Mouse (Mus musculus) heart, adult 2 months (tissue): ENCODE data around the gene Hoxa10.

Experiments
- CTCF ChIP-seq: fragments of 200-600 bp; IDR thresholded peaks from 2 replicates; pipeline ENCODE4 v1.8.1; 2022; ENCODE audit warnings: antibody characterized with exemption, mild to moderate bottlenecking, moderate library complexity
- EP300 ChIP-seq: fragments of 200-500 bp; IDR thresholded peaks from 2 replicates; pipeline ENCODE4 v1.6.1; 2011; ENCODE audit warnings: low read depth, low read length, control low read depth; ENCODE audit not compliant: insufficient read depth
- POLR2A ChIP-seq: fragments of 200-500 bp; IDR thresholded peaks from 2 replicates; pipeline ENCODE4 v1.6.1; 2011; ENCODE audit warnings: mild to moderate bottlenecking, low read depth, low read length, control low read depth; ENCODE audit not compliant: insufficient read depth

DNA sequence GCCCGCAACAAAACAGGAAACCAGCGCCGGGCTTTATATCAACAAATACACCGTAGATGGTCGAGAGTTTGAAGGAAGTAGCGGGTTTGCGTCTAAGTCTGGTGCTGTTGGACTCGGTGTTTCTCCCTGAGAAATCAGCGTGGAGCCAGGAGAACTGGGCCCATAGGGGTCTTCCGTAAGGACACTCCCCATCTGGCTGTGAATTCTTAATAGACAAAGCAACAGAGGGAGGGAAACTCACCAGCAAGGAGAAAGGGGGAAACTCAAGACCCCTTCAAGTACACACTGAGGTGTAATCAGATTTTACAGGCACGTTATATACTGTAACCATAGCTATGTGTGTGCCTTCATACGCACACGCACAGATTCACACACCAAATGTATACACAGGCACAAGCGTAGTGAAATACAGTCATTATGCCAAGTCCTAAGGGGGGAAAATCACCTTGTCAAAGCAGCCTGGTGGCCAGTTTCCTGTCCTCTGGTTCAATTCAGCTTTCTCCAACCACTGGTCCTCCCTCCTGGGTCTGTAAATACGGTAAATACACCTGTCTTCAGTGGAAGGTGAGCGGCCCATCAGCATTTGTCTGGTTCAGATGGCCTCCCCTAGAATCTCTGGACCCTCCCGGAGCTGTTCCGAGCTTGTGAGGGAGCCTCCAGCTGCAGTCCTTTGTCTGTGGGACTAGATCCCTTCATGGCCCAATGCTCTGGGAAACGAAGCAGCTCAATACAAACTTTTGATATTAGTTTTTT lies 25.4 kb upstream of the Hoxa10 start:
- no peak for TF ChIP-seq CTCF
- TF ChIP-seq POLR2A, result no peak
- no peak for TF ChIP-seq EP300
